Mouse (Mus musculus): ENCODE data around the gene Clk3. TPM values are rescaled to one million over a fixed set of nuclear protein-coding genes. Genes with fewer than 3 reads are reported as not detected.

Gene Clk3
- 10 to 100 TPM; 52.7 to 58.9 TPM for total RNA-seq (2021)
- long read RNA-seq, experiment 1, transcript Clk3-201 (13 exons, 2,496 nt): major isoform, 35 of 62 reads
- long read RNA-seq, experiment 1, partial matches to known transcripts: 10 of 62 reads
- long read RNA-seq, experiment 1, other reads (novel, unspliced or antisense): 15 of 62 reads
- long read RNA-seq, experiment 2, full-length matches to known transcripts: 49 of 72 reads
- long read RNA-seq, experiment 2, partial matches to known transcripts: 5 of 72 reads
- long read RNA-seq, experiment 2, other reads (novel, unspliced or antisense): 18 of 72 reads

GRCm38 (mm10) chr9:57765364-57766351 lies at the start of gene Clk3:
Gene Clk3, minus strand, starts transcription at chr9:57765860.
- peak; percentile 53 to 73 for DNase-seq (ENCODE audit: low spot score in 2 of 2)

DNA sequence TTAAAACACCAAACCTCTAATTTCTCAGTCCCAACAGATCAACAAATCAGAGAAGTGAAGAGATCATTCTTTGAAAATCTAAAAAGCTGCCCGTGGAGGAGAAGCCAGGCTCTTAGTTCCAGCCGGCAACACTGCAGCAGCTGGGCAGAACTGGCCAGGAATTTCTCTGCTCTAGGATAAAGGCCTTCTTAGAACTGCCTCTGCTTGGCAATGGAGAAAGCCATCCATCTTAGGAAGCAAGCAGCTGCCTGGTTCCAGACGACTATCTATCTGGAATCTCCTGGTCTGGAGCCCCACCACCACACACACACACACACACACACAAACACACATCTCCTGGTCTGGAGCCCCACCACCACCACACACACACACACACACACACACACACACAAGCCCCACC lies 49.2 kb upstream of the Clk3 start:
- DNase-seq (ENCODE audit: low spot score in 2 of 2): no peak

DNA sequence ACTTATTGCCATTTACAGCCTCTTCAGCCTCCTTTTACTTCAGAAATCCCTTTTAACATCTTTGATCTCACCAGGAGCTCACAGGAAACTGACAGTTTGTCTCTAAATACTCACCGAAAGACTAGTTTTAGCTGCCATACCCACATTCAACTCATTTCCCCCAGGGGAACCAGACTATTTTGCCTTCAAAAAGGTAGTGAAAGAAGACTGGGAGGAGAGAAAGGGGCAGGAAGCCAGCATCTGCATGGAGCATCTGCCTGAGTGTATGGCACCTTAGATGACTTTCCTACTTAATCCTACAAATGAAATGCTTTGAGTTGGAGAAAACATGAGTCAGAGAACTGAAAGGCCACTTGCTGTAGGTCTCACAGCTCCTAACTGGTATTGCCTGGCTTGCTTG lies 48.4 kb upstream of the Clk3 start:
- DNase-seq (ENCODE audit: low spot score in 2 of 2): no peak

DNA sequence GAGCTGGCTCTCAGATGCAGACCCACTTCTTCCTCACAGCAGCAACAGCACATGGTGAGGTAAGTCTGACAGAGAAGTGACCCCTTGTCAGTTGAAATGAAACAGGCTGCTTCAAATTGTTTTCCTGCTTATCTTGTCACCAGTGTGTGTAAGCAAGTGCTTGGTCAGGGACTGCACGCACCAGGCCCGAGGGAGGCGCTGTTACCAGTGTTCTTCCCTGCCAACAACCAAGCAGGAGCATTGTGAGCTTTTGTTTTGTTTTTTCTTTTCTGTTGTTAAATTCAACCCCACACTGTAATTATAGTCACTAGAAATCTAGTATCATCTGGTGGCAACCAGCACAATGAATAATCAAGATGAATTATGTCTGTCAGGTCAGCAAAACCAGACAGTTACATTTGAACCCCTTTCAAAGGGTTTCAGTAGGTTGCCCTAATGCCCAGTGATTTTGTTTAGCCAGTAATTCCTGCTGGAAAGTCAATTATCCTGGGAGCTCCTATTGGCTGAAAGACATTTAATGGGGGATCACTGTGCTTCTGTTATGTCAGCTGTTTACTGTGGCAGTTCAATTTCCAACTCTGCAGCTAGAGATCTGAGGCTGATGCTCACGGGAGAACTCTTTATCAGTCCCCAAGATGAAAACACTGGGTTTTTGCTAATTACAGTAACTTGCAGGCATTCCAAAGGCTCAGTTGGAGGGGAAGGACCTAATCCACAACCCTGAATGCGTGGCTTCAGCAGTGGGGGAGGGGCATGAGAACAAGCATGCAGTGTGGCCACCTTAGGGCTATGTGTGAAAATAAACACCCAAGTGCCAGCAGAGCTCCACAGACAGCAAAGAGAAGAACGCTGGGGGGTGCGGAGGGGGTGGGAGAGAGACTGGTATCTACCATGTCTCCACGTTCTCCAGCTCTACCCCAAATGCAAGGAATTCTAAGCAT lies 46.4 kb upstream of the Clk3 start:
- DNase-seq (ENCODE audit: low spot score in 2 of 2): no peak

DNA sequence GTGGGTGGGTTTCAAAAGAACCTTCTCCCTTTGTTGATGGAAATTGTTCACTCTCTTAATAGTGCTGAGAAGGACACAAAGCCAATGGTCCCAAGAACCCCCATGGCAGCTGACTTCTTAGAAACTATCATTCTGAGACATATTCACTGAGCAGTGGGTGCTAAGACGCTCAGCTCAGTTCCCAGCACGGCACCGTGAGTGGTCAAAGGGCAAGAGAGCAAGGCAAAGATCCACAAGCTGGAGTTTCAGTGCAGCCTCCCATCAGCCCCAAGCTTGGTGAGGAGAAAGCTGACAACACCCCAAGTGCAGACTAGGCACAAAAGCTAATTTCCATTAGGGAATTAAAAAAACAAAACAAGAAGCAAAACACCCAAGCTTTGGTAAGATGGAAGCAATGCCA lies 45.0 kb upstream of the Clk3 start:
- DNase-seq (ENCODE audit: low spot score in 2 of 2): no peak

DNA sequence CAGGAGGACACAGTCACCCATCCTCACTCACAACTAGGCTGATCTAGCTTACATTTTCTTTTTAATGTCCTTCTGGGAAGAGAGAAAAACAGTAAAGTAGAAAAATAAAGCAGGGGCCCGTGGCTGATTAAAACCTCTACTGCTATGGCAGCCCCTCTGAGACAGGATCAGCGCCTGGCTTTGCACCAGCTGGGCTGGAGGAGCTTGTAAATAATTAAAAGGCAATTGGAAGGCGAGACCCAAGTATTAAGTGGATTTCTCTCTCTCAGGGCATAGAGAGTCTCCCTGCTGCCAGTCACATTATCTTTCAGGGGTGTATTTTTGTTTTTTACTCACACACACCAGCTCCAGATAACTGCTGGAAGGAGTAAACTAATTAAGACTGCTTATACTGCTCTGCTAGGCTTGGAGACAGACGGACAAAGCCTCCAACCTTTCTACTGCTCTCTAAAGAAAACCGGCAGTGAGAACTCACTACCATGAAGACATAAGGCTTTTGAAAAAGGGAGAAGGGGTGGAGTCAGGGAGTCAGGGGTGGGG lies 43.2 kb upstream of the Clk3 start:
- no peak for DNase-seq (ENCODE audit: low spot score in 2 of 2)

- DNase-seq (ENCODE audit: low spot score in 2 of 2): no peak
Measured at GRCm38 (mm10) chr9:57807174-57807651, 41.6 kb upstream of the Clk3 start.

DNA sequence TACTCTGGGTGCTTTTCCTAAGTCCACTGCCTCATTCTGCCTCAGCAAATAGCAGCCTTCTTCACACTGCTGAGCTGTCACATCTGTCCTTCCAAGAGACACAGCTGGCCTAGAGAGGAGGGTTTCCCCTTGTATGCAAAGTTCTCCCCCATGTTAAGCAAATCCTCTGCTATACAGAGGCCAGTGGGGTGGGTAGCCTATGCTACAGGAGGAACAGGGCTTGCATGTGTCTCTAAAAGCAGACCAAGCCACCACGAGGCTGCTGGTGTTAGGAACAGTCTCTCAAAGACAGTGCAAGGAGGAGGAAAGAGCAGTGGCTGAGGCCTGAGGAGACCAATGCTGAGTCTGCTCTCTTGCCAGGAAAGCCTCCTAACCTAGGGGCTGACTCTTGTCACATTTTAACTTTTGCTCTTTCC lies 40.4 kb upstream of the Clk3 start:
- no peak for DNase-seq (ENCODE audit: low spot score in 2 of 2)

DNA sequence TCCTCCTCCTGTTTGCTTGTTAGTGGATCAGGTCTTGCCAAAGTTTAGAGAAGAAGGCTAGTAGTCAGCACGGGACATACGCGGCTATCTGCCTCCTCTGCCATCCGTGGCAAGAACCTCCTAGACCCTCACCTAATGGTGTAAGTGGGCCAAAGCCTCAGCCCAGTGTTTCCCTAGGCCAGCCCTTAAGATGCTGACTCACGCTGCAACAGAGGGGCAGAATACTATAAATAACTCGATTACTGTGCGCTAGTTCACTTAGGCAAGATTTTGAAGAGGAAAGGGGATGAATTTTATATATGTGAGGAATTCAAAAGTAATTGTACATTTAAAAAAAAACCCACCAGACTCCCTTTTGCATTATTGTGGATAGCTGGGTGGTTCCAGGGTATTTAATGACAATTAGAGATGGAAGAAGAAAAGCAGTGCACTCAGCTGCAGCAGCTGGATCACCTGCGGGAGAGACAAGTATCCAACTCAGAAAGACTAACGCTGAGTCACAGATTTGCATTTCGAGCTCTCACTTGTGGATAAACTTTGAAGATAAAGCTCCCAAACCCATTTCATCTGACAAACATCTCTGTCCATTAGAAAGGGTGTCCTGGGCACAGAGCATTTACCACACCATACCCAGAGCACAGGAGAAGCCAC lies 39.6 kb upstream of the Clk3 start:
- DNase-seq (ENCODE audit: low spot score in 2 of 2): no peak

DNA sequence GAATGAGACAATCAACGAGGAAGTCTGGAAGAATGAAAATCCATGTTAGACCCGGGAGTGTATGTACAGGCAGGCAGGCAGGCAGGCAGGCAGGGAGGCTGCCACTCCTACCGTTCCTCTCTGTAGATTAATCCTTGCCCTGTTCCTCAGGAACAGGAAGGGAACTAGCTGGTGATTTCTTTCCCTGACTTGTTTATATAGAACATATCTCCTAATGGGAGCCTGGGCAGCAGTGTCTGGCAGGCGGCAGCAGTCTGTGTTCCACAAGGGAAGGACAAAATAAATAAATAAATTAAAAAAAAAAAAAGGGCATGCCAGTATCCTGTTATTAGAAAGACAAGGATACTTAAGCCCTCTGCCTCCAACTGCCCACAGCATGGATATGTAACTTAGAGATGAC lies 38.2 kb upstream of the Clk3 start:
- DNase-seq (ENCODE audit: low spot score in 2 of 2): no peak

GRCm38 (mm10) chr9:57803047-57803446 lies 37.4 kb upstream of the Clk3 start:
- DNase-seq (ENCODE audit: low spot score in 2 of 2): no peak

DNA sequence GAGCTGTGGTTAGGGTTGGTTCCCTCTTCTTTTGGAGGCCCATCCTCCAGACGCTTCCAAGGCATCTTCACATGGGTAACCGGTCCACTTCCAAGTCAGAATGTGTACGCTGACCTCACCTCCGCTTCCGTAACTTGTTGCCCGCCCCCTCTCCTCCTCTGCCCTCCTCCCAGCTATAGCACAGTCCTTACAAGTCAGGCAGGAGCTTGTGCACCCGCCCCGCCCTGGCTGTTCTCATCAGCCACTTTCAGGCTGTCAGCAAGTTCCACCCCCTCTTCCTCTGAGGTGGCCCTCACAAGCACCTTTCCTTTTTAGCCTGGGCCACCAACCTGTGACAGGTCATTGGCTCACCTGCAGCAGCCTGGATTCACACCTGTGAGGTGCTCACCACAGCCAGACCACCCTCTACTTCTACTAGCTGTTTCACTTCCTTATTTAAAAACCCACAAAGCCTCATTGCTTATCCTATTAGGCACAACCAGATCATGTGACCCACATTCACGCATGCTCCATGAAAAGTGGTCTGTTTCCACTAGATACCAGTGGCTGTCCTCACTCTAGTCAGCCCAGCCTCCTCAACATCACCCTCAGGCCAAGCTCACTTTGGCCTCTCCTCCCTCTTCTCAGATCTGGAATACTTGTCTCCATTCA lies 34.8 kb upstream of the Clk3 start:
- DNase-seq (ENCODE audit: low spot score in 2 of 2): no peak

GRCm38 (mm10) chr9:57798725-57799253 lies 33.1 kb upstream of the Clk3 start:
- no peak for DNase-seq (ENCODE audit: low spot score in 2 of 2)

DNA sequence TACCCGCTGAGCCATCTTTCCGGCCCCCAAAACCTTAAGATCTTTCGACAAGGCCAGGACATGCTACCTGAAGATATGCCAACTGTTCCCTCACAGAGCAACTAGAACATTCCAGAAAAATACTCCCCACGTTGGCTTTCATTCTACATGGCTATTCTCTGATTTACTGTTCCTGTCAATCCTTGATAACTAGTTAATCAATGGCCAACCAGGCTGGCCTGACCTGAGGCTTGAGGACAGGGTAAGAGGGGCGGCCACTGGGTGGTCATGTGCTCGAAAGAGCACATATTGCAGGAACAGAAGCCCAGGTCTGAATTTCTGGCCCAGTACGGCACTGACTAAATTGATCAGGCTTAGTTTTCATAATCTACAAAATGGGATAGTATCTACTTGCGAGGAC lies 31.8 kb upstream of the Clk3 start:
- no peak for DNase-seq (ENCODE audit: low spot score in 2 of 2)

- DNase-seq (ENCODE audit: low spot score in 2 of 2): no peak
Measured at GRCm38 (mm10) chr9:57789733-57790132, 24.1 kb upstream of the Clk3 start.

- DNase-seq (ENCODE audit: low spot score in 2 of 2): no peak
Measured at GRCm38 (mm10) chr9:57782656-57783055, 17.0 kb upstream of the Clk3 start.

GRCm38 (mm10) chr9:57775736-57776135 lies 10.1 kb upstream of the Clk3 start:
- no peak for DNase-seq (ENCODE audit: low spot score in 2 of 2)

DNA sequence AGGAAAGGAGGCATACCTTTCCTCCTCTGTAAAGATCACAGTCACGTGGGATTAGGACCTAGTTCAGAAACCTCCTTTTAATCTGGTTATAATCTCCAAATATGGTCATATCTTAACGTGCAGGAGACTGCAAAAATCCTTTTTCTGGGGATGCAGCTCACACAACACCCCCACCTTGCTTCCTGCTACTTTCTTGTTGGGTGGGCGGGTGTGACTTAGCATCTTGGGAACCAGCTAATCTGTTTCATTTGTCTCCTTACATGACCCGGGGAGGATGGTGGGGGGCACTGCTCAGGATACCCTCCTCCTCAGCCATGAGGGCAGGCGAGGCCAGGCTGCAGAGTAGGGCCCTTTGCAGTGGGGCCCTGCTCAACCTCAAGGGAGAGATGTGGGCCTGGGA lies 9.4 kb upstream of the Clk3 start:
- DNase-seq (ENCODE audit: low spot score in 2 of 2): no peak

DNA sequence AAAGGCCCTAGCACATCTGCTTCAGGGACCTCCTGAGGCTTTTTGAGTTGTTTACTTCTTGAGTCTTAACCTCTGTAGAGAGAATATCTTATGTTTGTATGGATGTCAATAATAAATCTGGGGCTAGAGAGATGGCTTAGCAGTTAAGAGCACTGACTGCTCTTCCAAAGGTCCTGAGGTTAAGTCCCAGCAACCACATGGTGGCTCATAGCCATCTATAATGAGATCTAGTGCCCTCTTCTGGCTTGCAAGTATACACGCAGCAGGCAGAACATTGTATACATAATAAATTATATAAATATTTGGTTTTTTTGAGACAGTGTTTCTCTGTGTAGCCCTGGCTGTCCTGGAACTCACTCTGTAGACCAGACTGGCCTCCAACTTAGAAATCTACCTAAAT lies 8.5 kb upstream of the Clk3 start:
- no peak for DNase-seq (ENCODE audit: low spot score in 2 of 2)

DNA sequence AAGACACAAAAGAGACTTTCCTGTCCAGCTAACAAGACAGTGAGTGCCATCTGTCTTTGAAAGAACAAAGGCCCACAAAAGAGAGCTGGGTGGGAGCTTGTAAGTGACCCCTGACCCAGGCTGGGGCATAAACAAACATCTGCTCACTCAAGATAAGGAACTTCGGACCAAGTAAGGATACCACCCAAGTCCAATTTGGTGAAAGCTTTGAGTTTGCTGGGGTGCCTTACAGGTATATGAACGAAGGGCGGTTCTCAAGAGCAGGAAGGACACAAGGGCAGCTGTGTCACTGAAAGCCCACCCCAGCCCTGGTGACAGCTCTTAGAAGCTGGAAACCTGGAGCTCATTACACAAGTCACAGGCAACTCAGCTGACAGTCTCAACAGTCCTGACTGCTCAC lies 8.1 kb upstream of the Clk3 start:
- no peak for DNase-seq (ENCODE audit: low spot score in 2 of 2)
